Mouse (Mus musculus) left cerebral cortex, postnatal 25 days (tissue): ENCODE results near the gene Rpgrip1. TPM values are rescaled to one million over a fixed set of nuclear protein-coding genes. Genes with fewer than 3 reads are reported as not detected.

Experiments used
- DNase-seq, 2 experiments: peaks; one replicate each; pipeline ENCODE4 v3.0.0; 2022; ENCODE audit warnings: low spot score in 2 of 2, mixed read lengths in 1 of 2
- intact Hi-C: fragments of 180-260 bp; cut with DNase I; formaldehyde crosslinking; loops from one replicate; pipeline ENCODE4 v1.15.1; 2025
- total RNA-seq, 2 experiments: library from RNA; stranded (reverse); gene quantifications; 2 replicates each; pipeline ENCODE4 v1.2.3; 2021

Rpgrip1 gene
- total RNA-seq, 2 experiments from 2014 or later, result 2.4 to 2.8 TPM

DNA sequence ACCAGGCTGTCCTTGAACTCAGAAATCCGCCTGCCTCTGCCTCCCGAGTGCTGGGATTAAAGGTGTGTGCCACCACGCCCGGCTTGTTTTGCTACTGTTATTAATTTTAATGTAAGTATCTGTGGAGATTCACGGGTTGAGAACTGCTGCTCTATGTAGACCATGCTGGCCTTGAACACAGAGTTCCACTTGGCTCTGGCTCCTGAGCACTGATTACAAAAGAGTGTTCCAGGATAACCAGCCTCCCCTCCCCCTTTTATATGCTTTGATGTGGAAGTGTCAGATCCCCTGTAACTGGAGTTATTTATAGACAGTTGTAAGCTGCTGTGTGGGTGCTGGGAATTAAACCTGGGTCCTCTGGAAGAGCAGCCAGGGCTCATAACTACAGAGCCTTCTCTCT lies 6.7 kb downstream of the Rpgrip1 start:
- DNase-seq, result no peak
- intact Hi-C loops, result no loop called here

DNA sequence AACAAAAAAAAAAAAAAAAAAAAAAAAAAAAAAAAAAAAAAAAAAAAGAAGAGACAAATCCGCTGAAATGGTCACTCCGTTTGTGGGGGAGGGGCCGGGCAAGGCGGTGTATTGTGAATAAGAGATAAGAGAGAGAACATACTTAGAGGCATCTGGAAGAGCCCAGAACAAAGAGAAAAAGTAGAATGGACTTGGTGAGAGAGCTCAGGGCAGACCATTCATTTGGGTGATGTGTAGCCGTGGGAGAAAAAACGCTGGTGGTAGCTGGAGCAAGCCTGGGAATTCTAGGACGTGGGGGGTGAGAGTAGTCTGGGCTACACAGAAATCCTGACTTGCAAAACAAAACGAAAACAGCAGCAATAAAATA lies 7.9 kb downstream of the Rpgrip1 start:
- DNase-seq, result no peak
- intact Hi-C loops, result no loop called here

DNA sequence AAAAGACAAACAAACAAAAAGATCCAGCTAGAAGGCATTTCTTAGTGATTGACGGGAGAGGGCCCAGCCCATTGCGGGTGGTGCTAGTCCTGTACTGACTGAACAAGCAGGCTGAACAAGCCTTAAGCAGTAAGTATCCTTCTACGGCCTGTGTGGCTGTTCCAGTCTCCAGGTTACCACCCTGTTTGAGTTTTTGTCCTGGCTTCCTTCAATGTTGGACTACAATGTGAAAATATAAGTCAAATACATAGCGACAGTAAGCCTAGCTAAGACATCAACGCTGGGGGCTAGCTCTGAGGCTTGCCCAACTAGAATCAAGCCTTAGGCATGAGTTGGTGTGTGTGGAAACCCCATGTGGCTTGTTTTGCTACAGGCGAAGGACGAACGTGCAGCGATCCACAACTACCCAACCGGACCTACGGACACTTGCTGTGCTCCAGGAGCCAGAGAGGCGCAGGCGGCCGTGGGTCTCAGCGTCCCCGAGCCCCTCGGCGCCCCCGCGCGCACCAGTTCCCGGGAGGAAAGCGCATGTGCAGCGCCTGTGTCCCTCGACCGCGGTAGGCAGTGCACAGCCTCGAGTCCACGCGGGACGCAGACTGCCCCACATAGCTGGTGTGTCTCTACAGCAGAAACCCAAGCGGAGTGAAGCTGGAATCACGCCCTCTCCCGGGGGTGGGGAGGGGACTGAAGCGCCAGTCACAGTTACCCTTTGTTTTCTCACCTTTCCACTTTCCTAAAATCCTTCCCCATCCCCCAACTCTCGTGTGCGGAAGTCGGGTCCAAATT lies 8.5 kb downstream of the Rpgrip1 start:
- peak; percentile 40 to 47 for DNase-seq

DNA sequence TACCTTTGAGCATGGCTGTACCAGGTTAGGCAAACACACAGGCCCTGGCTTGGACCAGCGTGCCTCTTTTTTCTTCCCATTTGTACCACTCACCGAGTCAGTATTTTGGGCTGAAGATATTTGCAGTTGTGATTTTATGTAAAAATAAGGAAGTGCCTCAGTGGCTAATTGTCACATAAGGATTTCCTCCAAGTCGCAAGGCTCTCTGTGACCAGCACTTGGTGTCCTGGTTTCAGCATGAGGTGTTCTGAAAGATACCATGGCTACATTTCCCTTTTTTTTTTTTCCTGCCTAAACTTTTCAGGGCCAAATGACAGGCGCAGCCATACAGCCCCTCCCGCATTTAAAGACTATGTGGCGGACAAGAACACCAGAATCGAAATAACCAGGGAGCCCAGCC lies 9.7 kb downstream of the Rpgrip1 start:
- DNase-seq, result no peak
- intact Hi-C loops, result loop anchor here (5.0 to 10.0 kb wide), 2 partner anchors 77 to 225 kb away; partner anchors contain the start of gene Supt16

More for the DNA sequence above, 8.5 kb downstream of the Rpgrip1 start:
- intact Hi-C loops, result no loop called here

DNA sequence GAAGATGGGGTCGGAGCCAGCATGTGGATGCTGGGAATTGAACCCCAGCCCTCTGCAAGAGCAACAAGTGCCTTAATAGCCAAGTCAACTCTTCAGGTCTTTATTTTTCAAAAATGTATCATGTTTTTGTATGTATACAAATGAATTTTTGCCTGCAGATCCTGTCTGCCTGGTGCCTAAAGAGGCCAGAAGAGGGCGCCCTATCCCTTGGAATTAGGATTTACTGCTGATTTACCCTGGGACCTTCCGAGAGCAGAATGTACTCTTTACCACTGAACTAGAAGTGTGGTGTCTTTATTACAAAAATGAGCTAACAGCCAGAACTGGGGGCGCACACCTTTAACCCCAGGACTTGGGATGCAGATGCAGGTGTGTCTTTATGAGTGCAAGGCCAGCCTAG lies 13.4 kb downstream of the Rpgrip1 start:
- DNase-seq, result peak; percentile 70 to 74
- intact Hi-C loops, result loop anchor here (2.0 to 10.0 kb wide), 3 partner anchors 23 to 221 kb away; partner anchors contain the start of gene Supt16

DNA sequence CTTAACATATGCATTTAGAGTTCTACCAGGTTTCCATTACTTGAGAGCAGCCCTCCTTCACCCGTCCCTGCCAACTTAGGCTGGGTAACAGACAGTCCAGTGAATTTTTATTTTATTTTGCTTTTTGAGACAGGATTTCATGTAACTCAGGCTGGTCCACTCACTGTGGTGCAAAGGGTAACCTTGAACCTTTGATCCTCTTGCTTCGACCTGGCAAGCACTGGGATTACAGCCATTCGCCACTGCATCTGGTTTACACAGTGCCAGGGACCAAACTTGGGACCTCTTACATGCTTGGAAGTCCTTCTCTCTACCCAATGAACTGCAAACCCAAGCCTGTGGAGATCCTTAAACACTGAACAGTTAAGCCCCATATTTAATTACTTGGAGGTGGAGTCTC lies 14.1 kb downstream of the Rpgrip1 start:
- intact Hi-C loops, result loop anchor here (2.0 to 10.0 kb wide), 3 partner anchors 22 to 220 kb away; partner anchors contain the start of gene Supt16
- no peak for DNase-seq

DNA sequence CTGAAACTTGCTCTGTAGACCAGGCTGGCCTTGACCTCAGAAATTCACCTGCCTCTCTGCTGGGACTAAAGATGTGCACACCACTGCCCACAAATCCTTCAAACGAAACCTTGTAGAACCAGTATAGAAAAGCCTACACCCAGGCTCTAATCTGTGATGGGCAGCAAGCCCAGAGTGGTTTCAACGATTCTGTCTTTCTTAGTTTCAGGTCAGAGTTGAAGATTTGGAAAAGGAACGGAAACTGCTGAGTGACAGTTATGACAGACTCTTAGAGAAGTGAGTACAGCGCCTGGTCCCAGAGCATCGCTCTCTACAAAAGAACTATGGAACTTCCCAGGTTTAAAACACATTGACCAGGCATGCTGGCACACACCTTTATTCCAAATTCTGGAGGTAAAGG lies 23.1 kb downstream of the Rpgrip1 start:
- DNase-seq, result no peak
- intact Hi-C loops, result no loop called here

DNA sequence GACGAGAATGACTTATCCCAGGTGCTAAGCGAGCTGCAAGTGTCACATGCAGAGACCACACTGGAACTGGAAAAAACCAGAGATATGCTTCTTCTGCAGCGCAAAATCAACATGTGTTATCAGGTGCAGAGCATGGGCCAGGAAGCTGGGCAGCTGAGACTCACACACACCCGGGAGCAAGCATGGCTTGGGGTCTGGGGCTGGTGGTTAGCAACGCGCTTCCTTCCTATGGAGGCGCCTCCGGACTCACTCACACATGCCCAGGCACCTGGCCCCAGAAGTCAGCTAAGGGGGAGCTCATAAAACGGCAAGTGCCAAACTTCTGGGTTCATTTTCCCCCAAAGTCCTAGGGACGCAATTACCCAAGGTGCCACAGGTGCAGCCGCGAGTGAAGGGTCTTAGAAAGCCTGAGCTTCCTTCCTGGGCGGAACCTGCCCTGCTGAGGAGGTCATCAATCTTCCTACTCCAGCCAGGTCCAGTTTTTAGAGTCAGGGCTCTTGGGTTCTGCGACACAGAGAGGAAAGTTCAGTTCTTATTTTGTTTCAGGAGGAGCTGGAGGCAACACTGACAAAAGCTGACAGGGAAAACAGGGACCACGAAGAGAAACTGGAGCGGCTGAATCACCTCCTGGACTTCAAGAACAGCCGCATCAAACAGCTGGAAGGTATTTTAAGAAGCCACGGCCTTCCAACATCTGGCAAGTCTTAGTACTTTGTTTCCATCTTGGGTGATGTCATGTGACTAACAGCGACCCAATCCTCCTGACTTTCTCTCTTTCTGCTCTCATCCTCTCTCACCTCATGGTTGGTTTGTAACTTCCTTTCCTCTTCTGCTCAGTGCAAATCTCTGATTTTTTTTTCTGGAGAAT lies 30.3 kb downstream of the Rpgrip1 start:
- no peak for DNase-seq
- intact Hi-C loops, result no loop called here

DNA sequence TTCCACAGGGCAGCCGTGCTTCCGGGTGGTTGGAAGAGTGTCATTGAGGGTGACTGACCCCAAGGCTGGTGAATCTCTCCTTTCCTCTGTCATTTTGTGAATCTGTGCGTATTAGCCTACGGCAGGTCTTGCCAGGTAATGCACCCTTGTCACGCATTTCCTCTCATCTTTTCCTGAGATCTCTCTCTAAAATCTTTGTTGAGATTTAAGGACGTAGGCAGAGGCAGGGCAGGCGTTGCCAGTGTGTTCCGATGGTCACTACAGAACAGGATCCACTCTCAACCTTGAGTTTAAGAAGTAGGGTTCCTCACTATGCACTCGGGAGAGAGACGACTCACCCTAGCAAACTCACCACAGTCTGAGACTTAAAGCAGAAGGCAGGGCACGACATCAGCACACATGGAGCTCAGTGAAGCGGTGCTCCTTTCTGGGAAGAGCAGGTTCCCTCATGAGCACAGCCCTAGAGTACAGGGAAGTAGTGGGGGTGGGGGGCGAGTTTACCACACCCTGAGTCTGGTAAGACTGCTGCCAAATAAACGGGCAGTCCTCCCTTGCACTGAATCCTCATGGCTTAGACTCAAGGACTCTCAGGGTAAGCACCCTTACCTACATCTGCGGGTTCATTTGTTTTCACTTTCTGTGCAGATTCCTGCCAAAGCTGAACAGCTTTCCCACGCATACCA lies 31.1 kb downstream of the Rpgrip1 start:
- intact Hi-C loops, result no loop called here

DNA sequence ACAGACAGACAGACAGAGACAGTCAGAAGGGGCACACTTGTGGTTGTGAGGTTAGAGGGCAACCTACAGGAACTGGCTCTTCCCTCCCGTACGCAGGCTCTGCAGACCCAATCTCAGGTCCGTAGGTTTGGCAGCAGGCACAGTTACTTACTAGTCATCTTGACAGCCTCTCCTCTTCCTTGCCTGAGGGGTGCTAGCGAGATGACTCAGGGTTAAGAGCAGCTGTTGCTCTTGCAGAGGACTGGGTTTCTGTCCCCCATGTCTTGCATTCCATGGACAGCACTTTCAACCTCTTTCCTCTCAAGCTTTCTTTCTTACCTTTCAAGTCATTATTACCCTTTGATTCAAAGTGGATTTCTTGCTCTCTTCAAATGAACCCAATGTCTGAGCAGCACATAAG lies 33.7 kb downstream of the Rpgrip1 start:
- intact Hi-C loops, result no loop called here
- DNase-seq, result no peak

More for the DNA sequence above, 31.1 kb downstream of the Rpgrip1 start:
- no peak for DNase-seq

DNA sequence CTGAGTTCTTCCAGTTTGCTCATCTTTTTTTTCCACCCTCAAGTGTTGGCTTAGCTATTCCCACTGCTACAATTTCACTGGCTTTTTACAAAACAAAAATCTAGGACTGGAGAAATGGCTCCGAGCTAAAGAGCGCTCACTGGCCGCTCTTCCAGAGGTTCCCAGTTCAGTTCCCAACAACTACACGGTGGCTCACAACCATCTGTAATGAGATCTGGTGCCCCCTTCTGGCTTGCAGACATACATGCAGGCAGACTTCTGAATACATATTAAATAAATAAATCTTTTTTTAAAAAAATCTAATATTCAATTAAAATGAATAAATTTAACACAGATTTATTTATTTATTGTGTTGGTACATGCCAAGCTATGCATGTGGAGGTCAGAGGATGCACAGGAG lies 36.0 kb downstream of the Rpgrip1 start:
- no peak for DNase-seq
- intact Hi-C loops, result loop anchor here (2.0 kb wide), 1 partner anchor 22 kb away; no protein-coding TSS in a partner anchor

DNA sequence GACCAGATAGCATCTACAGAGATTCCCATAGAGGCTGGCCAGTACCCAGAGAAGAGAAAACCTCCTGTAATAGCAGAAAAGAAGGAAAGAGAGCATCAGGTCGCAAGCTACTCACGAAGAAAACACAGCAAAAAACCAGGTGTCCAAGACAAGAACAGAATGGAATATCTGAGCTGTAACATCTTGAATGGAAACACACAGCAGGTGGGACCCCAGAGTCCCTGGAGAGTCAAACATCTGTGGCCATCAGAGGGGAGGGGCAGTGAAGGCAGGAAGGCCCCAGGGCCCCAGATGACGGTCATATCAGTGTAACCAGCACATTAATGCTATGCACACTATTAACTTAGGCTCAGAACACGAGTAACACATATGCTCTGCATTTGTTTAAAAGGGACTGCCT lies 39.4 kb downstream of the Rpgrip1 start:
- intact Hi-C loops, result no loop called here

DNA sequence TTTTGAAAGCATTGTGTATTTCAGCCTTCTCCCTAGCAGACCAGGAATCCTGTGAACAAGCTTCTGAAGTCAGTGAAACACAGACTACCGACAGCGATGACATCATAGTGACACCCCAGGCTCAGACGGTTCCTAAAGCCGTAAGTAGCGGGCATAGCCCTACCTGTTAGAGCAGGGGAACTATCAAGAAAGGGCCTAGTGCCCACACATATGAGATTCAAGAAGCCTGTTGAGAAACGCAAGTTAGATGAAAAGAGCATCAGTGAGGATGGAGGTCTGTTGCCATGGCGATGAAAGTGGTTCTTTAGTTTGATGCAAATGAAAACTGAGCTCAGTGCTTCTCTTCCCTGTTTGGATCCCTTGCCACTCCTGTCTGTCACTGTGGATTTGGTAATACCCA lies 41.7 kb downstream of the Rpgrip1 start:
- intact Hi-C loops, result loop anchor here (2.0 kb wide), 1 partner anchor 21 kb away; no protein-coding TSS in a partner anchor
- peak; percentile 61 to 68 for DNase-seq

More for the DNA sequence above, 39.4 kb downstream of the Rpgrip1 start:
- DNase-seq, result no peak

DNA sequence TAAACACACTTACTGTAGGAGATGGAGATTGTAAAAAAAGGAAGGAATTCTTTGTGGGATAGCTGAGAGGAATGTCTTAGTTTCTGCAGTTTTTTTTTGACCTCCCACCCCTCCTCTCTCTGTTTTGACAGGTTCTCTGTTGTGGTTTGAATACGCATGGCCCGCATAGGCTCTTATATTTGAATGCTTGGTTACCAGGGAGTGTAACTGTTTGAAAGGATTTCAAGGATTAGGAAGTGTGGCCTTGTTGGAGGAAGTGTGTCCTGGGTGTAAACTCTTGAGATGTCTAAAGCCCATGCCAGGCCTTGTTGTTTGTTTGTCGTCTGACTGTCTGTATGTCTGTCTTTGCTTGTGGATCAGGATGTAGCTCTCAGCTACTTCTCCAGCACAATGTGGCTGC lies 42.1 kb downstream of the Rpgrip1 start:
- intact Hi-C loops, result loop anchor here (2.0 kb wide), 1 partner anchor 22 kb away; no protein-coding TSS in a partner anchor
- no peak for DNase-seq

DNA sequence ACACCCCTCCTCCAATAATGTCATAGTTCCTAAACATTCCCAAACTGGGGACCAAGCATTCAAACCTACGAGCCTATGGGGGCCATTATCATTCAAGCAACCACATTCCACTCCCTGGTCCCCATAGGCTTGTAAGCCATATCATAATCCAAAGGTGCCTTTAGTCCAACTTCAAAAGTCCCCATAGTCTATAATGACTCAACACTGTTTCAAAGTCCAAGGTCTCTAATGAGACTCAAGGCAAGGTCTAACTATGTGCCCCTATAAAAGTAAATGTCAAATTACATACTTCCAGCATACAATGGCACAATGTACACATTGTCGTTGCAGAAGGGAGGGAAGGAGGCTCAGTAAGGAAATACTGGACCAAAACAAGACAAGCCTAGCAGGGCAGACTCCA lies 44.5 kb downstream of the Rpgrip1 start:
- intact Hi-C loops, result no loop called here
- no peak for DNase-seq

DNA sequence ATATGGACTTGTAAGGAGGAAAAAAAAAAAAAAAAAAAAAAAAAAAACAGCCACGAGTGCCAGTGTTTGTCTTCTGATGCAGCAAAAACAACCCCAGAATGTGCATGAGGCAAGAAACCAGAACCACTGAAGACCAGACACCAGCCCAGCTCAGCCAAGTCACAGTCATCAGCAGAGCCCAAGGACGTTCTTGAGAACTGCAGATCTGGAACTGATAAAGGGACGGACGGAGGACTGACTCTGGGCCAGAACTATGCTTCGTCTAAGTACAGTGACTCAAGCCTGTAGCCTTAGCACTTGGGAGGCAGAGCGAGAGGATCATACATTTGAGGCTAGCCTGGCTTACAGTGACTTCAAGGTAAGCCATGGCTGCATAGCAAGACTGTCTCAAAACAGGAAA lies 50.4 kb downstream of the Rpgrip1 start:
- no peak for DNase-seq
- intact Hi-C loops, result loop anchor here (5.0 kb wide), 1 partner anchor 89 kb away; no protein-coding TSS in a partner anchor

DNA sequence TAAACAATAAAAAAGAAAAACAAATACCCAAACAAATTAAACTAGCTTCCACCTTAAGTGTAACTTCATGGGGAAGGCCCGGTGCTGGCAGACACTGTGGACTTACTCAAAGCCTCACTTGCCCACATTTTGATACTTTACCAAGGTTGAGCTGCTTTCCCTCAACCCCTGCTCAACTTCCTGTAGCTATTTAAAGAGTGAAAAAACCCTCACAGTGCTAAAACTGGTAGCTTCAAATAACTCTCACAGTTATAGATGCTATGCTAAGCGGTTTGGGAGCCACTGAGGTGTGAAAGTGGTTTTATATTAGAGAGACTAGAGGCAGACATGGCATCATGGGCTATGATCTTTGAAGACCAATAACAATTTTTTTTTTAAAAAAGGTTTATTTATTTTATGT lies 56.1 kb downstream of the Rpgrip1 start:
- peak in 1 of 2 experiments; percentile 28 for DNase-seq
- intact Hi-C loops, result no loop called here

DNA sequence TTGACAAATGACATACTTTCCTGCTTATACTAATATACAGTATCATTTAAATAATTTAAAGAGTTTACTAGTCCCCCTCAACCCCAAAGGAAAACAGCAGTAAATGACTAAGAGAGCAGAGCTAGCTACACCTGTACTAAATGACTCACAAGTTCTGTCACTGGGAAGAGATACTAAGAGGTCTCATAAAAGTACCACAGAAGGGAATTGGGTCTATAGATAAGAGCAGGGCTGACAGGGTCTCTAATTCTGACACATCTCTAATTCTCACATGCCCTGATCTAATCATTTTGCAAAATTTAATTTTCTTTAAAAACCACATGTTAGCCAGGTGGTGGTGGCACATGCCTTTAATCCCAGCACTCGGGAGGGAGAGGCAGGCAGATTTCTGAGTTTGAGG lies 78.3 kb downstream of the Rpgrip1 start:
- DNase-seq, result no peak
- intact Hi-C loops, result loop anchor here (5.0 kb wide), 1 partner anchor 34 kb away; no protein-coding TSS in a partner anchor

DNA sequence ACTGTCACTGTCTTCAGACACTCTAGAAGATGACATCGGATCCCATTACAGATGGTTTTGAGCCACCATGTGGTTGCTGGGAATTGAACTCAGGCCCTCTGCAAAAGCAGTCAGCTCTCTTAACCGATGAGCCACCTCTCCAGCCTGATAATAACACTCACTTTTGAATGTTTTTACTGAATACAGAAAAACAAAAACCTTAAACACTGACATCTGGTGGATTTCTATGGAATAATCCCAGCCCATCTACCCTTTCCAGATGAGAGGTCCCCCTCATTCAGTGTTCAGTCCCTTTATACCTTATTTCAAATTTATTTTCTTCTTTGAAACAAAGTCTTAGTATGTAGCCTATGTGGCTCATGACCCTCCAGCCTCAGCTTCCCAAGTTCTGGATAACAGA lies 79.0 kb downstream of the Rpgrip1 start:
- DNase-seq, result peak in 1 of 2 experiments; percentile 12
- intact Hi-C loops, result loop anchor here (5.0 kb wide), 1 partner anchor 33 kb away; no protein-coding TSS in a partner anchor
